Mouse (Mus musculus) kidney, postnatal 10 days (tissue): ENCODE data around the gene Lipe.
A peak's percentile ranks its signal among the peaks of the same experiment; 100 is the strongest.

ENCODE experiments used
- DNase-seq: peaks from one replicate; pipeline ENCODE4 v3.0.0; 2021; ENCODE audit warnings: mixed read lengths

Gene Lipe

DNA sequence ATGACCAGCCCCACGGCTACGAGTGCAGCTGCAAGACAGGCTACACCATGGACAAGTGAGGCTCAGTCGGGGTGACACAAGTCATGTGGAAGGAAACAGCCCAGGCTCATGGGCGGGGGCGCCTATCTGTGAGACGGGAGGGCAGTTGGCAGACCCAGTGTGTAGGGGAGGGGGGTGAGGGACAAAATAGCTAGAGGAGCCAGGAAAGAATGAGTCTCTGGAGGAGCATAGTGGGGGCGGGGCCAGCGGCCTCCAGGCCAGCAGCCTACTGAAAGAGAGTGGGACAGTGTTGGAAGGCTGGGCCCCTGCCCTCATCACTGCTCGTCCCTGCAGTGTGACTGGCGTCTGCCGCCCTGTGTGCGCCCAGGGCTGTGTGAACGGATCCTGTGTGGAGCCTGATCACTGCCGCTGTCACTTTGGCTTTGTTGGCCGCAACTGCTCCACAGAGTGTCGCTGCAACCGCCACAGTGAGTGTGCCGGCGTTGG, 39.7 kb downstream of the Lipe start:
- DNase-seq = peak; percentile 50

DNA sequence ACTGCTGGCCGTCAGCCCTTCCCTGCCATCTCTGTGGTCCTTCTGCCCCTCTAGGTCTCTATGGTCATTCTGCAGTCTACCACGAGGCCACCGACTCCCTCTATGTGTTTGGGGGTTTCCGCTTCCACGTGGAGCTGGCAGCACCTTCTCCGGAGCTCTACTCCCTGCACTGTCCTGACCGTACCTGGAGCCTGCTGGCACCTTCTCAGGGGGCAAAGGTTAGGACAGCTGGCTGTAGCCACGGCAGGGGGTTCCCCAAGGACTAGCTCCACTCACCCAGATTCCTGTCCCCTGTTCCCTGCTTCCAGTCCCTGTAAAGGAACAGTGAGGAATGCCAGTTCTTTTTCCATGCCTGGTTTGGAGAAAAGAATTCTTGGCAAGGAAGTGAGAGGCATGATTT, 49.6 kb downstream of the Lipe start:
- DNase-seq = no peak

DNA sequence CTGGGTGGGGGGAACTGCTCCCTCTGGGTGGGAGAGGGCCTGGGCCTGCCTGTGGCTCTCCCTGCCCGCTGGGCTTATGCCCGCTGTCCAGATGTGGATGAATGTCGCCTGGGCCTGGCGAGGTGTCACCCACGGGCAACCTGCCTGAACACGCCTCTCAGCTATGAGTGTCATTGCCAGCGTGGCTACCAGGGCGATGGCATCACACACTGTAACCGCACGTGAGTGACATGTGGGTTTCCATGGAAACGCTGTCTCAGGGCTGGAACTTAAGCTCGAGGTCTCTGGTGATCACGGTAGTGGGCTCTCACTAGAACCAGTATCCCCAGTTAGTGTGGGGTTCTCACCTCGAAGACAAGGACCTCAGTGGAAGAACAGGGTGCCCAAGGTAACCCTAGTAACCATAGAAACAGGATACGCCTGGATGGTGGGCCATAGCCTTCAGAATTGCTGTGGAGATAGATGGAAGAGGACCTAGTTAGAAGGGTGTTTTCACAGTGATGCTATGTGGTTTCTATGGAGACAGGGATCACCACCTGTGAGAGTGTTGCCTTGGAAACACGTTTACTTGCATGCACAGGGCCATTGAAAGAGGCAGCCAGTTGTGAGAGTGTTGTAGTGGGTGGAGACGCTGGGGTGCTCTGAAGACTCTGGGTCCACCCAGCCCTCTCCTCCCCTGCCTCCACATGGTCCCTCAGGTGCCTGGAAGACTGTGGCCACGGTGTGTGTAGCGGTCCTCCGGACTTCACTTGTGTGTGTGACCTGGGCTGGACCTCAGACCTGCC, 57.3 kb downstream of the Lipe start:
- no peak for DNase-seq

DNA sequence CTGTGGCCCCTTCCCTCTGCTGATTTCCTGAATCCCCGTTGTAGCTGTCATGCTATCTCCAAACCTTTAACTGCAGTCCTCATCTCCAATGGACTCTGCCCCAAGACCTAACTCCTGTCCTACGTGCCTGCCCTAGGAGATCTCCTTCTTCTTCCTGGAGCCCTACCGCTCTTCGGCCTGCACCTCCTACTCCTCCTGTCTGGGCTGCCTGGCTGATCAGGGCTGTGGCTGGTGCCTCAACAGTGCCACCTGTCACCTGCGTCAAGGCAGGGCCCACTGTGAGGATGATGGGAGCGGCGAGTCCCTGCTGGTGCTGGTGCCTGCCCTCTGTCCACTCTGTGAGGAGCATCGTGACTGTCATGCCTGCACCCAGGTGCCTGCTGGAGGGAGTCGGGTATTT, 59.2 kb downstream of the Lipe start:
- DNase-seq = no peak

DNA sequence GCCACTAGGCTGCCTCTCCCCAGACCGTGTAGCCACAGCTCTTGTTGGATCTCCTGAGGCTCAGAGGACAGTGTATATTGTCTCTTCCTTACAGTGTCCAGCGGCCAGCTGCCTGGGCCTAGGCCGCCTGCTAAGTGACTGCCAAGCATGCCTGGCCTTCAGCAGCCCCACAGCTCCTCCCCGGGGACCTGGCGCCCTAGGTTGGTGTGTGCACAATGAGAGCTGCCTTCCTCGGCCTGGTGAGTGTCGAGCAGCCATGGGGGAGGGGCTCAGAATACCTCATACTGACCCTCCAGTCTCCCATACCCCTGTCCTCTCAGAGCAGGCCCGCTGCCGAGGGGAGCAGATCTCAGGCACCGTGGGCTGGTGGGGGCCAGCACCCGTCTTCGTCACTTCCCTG, 64.0 kb downstream of the Lipe start:
- DNase-seq = no peak

DNA sequence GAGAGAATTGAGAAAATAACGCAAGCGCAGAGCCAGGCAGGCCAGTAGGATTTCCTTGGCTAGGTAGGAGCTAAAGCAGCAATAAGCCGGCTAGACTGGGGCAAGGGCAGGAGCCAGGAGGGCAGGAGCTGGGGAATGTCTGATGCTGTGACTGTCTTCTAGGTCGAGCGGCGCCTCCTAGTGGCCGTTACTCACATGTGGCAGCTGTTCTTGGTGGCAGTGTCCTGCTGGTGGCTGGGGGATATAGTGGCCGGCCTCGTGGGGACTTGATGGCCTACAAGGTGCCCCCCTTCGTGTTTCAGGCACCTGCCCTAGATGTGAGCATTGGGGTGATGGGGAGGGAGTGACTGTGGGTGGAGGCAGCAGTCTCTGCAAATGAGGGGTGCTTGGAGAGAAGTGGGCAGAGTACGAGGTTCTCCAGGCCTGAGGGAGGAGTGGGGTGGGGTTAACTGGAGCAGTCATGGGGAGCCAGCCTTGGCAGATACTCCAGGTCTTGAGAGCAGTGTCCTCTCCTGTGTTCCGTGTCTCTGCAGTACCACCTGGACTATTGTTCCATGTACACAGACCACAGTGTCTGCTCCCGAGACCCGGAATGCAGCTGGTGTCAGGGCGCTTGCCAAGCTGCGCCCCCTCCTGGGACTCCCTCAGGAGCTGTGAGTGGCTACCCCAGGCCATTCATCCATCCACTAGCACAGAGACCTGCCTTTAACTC, 64.8 kb downstream of the Lipe start:
- DNase-seq = peak; percentile 87
